Mouse (Mus musculus) cerebellum, postnatal 36 days (tissue): ENCODE results near the gene Bcl11b.

ENCODE experiments used
- DNase-seq, 2 experiments: peaks; one replicate each; pipeline ENCODE4 v3.0.0; 2021 to 2022; ENCODE audit warnings: mixed read lengths in 2 of 2

Bcl11b gene

GRCm38 (mm10) chr12:107997901-107998300 is 5.5 kb downstream of the Bcl11b start:
- no peak for DNase-seq

GRCm38 (mm10) chr12:107997241-107997640 is 6.2 kb downstream of the Bcl11b start:
- no peak for DNase-seq

GRCm38 (mm10) chr12:107996773-107997172 is 6.6 kb downstream of the Bcl11b start:
- DNase-seq, result no peak

GRCm38 (mm10) chr12:107996216-107996615 is 7.2 kb downstream of the Bcl11b start:
- DNase-seq, result no peak

GRCm38 (mm10) chr12:107994421-107994820 is 9.0 kb downstream of the Bcl11b start:
- no peak for DNase-seq

- DNase-seq, result no peak
Measured at GRCm38 (mm10) chr12:107993029-107993428, 10.4 kb downstream of the Bcl11b start.

GRCm38 (mm10) chr12:107991191-107991590 is 12.2 kb downstream of the Bcl11b start:
- no peak for DNase-seq

GRCm38 (mm10) chr12:107983211-107983610 is 20.2 kb downstream of the Bcl11b start:
- DNase-seq, result no peak

GRCm38 (mm10) chr12:107982306-107982705 is 21.1 kb downstream of the Bcl11b start:
- DNase-seq, result no peak

- no peak for DNase-seq
Measured at GRCm38 (mm10) chr12:107981231-107981630, 22.2 kb downstream of the Bcl11b start.

GRCm38 (mm10) chr12:107980261-107980961 is 23.0 kb downstream of the Bcl11b start:
- DNase-seq, result no peak

- DNase-seq, result no peak
Measured at GRCm38 (mm10) chr12:107979710-107980260, 23.6 kb downstream of the Bcl11b start.

- no peak for DNase-seq
Measured at GRCm38 (mm10) chr12:107978736-107979255, 24.6 kb downstream of the Bcl11b start.

- no peak for DNase-seq
Measured at GRCm38 (mm10) chr12:107978063-107978462, 25.3 kb downstream of the Bcl11b start.

- DNase-seq, result no peak
Measured at GRCm38 (mm10) chr12:107977534-107977933, 25.9 kb downstream of the Bcl11b start.

- DNase-seq, result no peak
Measured at GRCm38 (mm10) chr12:107977086-107977485, 26.3 kb downstream of the Bcl11b start.

- peak; percentile 28 for DNase-seq
Measured at GRCm38 (mm10) chr12:107976571-107977001, 26.8 kb downstream of the Bcl11b start.

- no peak for DNase-seq
Measured at GRCm38 (mm10) chr12:107975897-107976570, 27.4 kb downstream of the Bcl11b start.

GRCm38 (mm10) chr12:107975479-107975896 is 27.9 kb downstream of the Bcl11b start:
- no peak for DNase-seq

GRCm38 (mm10) chr12:107974504-107974903 is 28.9 kb downstream of the Bcl11b start:
- no peak for DNase-seq

- no peak for DNase-seq
Measured at GRCm38 (mm10) chr12:107973556-107974140, 29.8 kb downstream of the Bcl11b start.

GRCm38 (mm10) chr12:107971081-107971780 is 32.2 kb downstream of the Bcl11b start:
- no peak for DNase-seq

- DNase-seq, result no peak
Measured at GRCm38 (mm10) chr12:107970637-107971036, 32.8 kb downstream of the Bcl11b start.
